Mouse (Mus musculus) heart, adult 8-10 months (tissue): ENCODE measurements at regions not wholly inside any gene's neighbourhood (a gene's known extent, or its start where the extent isn't known, plus 50 kb on each side); places are given as distances from the start of the nearest gene placed in this dataset.

Source experiments
- DNase-seq: peaks from one replicate; pipeline ENCODE4 v3.0.0; 2022; ENCODE audit warnings: low spot score

DNA sequence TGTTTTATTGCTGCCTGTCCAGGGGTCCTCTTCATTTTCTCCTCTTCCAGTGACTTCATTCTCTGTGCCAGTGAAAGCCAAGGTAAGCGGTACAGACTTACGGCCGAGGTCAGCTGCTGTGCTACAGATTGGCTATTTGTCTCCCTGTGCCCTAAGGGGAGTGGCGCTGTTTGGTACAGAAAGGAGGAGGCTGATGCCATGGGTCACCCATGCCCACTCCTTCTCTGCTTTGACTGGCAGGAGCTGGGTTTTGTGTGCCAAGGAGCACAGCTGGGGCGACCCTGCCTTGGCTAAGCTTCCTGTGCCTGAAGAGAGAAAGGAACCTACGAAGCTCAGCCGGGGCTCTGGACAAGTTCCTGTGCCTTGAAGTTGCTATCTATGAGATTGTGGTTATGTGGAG lies 70.0 kb upstream of the Fggy start:
- DNase-seq = no peak

DNA sequence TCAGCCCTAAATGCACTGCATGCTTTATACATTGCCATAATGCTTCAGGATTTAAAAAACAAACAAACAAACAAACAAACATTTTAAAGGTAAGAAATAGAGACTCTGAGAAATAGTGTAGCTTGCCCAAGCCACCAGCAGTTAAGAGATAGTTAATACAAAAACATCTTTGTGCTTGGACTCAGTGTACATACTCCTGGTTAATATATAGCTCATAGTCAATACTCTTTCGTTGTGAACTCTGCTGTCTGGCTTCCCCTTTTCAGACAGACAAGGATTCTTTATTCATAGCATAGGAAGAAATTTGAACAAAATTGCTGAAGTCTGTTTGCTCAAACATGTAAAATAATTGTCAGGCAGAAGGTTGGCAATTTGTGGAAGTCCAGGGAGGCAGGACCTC lies 69.3 kb upstream of the Fggy start:
- no peak for DNase-seq

DNA sequence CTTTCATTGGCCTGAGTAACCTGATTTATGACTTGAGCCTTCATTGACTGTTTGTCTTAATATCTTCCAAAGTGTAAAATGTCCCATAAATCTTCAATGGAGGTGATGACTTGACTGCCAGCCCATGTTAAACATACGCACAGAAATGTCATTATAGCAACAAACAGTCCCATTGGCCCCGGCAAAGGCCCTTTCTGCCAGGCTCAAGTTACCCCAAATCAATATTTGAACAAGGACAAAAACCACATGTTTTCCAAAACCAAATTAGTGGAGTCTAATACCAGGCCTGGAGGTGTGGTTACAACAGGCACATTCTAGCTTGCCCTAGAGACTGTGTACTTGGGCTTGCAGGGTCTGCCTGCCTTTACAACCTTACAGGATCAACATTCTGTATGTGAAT lies 68.2 kb upstream of the Fggy start:
- DNase-seq = no peak

GRCm38 (mm10) chr4:95500265-95500664 lies 57.0 kb upstream of the Fggy start:
- DNase-seq = peak; percentile 30

- DNase-seq = no peak
These were observed 56.1 kb upstream of the Fggy start for GRCm38 (mm10) chr4:95501164-95501563.

DNA sequence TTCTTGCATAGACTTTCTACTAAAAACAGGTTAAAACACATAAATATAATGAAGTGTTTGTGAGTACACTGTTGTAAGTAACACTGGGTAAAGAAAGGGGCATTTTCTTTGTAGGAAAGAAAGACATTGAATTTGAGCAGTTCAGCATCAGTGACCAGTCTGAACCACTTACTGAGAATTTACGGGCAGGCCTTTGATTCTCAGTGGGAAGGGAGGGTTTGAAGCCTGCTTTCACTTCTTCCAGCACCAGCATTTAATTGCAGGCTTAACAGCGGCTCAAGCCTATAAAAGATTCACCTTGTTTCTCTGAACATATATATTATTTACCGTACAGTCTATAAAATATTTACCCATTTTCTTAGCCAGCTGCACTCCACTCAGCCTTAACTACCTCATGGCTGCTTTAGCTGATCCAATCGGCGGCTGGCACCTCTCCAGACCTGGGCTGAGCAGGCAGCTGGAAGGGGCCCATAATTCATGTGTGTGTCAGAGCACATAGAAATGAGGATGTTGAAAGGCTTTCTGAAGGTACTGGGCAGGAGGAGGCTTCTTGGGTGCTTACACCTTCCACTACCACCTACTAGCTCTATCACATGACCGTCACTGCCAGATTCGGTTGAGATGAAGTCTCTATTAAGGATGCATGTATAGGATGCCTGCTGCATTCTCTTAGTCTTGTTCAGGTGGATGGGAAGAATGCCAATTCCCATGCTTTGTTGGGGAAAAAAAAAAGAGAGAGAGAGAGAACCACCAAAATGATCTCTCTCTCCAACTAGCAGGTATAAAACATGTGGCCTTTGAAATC lies 50.0 kb upstream of the Fggy start:
- no peak for DNase-seq
